Mouse (Mus musculus) lung, adult 18-20 months (tissue): ENCODE data around the gene Med7.
"Not testable (repeated sequence)": the region's sequence is repeated elsewhere in the genome, so short reads cannot be mapped to it uniquely, and the experiment has no call there.

Experiments
- DNase-seq, 2 experiments: peaks; one replicate each; pipeline ENCODE4 v3.0.0; 2022; ENCODE audit warnings: mixed read lengths in 2 of 2

Gene Med7

DNA sequence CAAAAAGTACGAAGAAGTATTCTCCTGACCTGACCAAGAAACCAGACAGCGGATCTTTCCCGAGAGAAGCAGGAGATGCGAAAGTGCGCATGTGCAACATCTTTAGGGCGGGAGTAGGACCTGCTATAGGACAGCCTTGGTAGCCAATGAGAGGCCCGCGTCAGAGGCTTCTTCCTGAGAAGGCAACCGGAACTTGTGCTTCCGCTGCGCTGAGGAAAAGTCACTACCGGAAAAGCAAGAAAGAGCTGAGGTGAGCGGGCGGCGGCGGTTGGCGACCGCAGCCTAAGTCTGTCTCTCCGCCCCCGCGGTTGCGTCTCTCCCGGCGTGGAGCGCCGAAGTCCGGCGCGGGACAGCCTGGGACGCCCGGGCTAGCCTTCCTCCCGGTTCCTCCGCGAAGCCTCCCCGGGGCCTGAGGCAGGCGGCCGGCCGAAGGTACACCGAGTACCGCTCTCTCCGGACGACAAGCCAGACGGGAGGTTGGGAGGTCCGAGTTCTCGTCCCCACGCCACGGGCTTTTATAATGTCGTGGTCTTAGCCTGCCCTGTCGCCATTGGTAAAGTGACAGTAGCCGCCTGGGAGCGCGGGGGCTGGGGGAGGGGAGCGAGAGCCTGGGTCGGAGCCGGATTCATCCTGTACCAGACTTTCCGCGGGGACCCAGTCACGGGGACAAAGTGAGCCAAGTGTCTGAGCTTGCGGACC is at the start of gene Med7:
Gene Med7, plus strand, starts transcription at position 166 of the 699 bp plus-strand sequence.
- peak; percentile 97 to 98 for DNase-seq

GRCm38 (mm10) chr11:46387061-46387460 is 49.7 kb upstream of the Med7 start:
- DNase-seq, result no peak

DNA sequence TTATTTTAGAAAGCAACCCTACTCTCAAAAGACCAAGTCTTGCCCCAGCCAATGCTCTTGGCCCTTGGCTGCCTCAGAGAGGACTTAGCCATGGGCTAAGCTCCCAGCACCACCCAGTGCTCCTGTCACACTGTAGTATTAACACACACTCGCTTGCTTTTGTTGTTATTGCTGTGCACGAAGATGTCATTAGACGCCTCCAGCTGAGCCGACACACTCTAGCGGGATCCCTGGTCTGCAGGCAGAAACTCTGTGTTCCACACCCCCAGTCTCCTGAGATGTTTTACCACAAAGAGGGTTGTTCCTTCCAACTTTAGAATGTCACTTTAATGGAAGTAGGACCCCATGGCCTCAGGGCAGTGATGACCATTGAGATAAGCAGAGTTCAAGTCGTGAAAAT is 48.3 kb upstream of the Med7 start:
- no peak for DNase-seq

- no peak for DNase-seq
Measured at GRCm38 (mm10) chr11:46389336-46390117, 47.2 kb upstream of the Med7 start, which contains the start of gene Itk. Gene Itk, minus strand, starts transcription at chr11:46389515.

- DNase-seq, result no peak
Measured at GRCm38 (mm10) chr11:46390621-46391020, 46.1 kb upstream of the Med7 start.

DNA sequence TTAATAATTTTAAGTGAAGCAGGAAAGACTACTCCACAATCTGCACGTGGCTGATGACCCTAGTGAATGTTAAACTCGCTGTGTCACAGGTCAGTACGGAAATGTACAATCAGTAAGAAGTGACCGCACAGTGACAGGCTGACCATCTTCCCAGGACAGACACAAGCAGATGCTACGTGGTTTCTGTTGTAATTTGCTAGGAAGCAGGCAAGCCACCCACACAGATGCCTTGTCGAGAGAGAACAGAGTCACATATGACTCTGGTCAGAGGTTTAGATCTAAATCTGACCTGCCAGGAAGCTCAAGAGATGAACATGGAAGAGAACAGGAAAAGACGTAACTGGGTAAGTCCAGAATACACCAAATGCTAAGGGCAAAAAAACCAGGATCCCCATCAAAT is 43.8 kb upstream of the Med7 start:
- DNase-seq, result no peak

DNA sequence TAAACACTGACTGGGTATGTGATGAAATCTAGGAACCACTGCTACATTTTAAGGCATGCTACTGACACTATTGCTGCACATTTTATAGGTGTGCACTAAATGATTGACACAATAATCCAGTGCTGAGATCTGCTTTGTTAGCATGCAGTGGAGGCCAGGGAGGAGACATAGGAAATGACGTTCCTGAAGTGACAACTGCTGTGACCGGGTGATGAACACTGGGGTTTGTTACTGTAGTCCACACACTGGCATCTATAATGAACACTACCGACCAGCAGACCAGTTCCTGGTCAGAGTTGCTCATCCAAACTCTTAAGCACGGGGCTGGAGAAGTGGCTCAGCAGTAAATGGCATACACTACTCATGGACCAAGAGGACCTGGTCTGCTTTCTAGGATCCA is 43.3 kb upstream of the Med7 start:
- no peak for DNase-seq

- no peak for DNase-seq
Measured at GRCm38 (mm10) chr11:46395088-46395487, 41.6 kb upstream of the Med7 start.

GRCm38 (mm10) chr11:46395698-46396097 is 41.0 kb upstream of the Med7 start:
- no peak for DNase-seq

GRCm38 (mm10) chr11:46396167-46396859 is 40.4 kb upstream of the Med7 start, which contains the start of gene Fam71b:
Gene Fam71b, plus strand, starts transcription at chr11:46396559.
- DNase-seq, result no peak

GRCm38 (mm10) chr11:46396860-46397179 is 39.9 kb upstream of the Med7 start:
- DNase-seq, result no peak

- no peak for DNase-seq
Measured at GRCm38 (mm10) chr11:46397900-46398299, 38.8 kb upstream of the Med7 start.

- DNase-seq, result no peak
Measured at GRCm38 (mm10) chr11:46398473-46398872, 38.3 kb upstream of the Med7 start.

DNA sequence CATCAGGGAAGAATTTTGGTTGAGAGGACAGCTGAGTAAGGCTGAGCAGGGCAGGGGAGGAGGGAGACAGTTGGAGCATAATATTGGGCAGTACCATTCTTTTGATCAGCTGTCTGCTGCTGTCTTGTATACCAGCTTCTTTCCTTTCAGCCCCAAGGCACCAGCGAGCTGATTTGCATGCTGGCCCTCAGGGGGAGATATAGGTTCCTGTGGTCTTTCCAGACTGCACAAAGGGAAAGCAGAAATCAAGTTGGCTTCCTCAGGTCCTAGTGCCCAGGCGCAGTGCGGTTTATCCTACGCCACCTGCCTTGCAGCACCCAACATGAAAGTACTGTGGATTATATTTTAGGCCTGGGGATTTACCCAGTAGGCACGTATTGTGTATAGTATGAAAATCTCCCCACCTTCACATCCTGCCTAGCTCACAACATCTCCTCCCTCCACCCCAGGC is 37.8 kb upstream of the Med7 start:
- no peak for DNase-seq

DNA sequence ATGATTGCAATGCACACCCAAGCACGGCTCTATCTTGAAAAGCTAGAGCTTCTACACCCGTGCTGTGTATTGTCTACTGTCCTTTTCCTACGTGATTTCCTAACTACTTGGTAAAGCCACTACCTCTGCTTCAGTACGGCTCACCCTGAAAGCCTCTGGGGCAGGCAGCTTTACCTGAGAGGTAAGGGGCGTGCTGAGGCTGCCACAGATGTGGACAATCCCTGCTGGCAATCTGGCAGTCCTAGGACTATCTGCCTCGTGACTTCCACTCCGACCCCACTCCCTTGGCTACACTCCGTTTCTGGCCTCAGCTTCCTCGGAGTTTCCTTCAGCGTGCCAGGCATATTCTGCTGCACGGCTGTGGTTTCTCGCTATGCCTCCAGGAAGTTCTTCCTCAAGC is 35.2 kb upstream of the Med7 start:
- DNase-seq, result no peak

- DNase-seq, result no peak
Measured at GRCm38 (mm10) chr11:46404986-46405385, 31.7 kb upstream of the Med7 start.

GRCm38 (mm10) chr11:46406721-46407120 is 30.0 kb upstream of the Med7 start:
- no peak for DNase-seq

- no peak for DNase-seq
Measured at GRCm38 (mm10) chr11:46410018-46410563, 26.6 kb upstream of the Med7 start.

- DNase-seq, result no peak
Measured at GRCm38 (mm10) chr11:46418438-46418837, 18.3 kb upstream of the Med7 start.

- DNase-seq, result no peak
Measured at GRCm38 (mm10) chr11:46418860-46419259, 17.9 kb upstream of the Med7 start.

GRCm38 (mm10) chr11:46421086-46421888 is 15.4 kb upstream of the Med7 start:
- no peak for DNase-seq

DNA sequence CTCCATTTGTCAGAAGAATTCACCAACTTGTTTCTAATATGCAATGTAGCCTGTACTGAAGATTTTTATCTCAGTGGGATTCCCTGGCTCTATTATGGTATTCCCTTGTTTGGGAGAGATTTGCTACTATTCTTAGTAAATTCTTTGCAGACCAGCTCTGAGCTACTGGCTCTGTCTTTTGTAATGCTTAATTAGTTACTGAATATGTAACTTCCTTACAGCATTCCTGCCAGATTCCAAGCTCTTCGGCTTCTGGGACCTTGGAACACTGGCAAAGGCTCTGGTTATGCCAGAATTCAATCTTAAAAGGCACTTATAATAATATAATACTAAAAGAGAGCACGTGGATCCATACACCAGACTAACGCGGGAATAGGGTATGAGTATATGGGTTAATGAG is 8.6 kb upstream of the Med7 start:
- DNase-seq, result not testable (repeated sequence)
